Mouse (Mus musculus): ENCODE data around the gene Sars.

DNA sequence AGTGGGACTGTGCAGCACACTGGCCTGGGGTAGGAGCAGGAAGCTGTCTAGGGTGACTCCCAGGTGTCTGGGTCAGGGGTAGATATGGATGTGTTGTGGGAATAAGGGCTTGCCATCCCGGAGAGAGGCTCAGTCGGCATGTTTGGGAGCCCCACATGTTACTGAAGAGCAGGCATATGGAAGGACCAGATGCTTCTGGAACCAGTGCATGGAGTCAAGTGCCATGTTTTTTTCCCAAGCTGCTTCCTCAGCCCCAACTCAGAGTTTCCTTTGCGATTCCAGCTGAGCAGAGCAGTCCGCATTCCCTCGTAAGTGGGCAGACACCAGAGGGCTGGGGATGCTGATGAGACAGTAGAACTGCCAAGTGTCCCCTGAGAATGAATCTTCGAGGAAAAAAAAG lies 22.0 kb downstream of the Sars start:
- TF ChIP-seq CTCF (conservative IDR thresholded peaks at IDR 0.05 in 1 of 2, IDR thresholded peaks at IDR 0.05 in 1 of 2; ENCODE audit: low read depth in 2 of 2, low read length in 2 of 2) = no peak
- TF ChIP-seq TCF12 (IDR thresholded peaks at IDR 0.05; ENCODE audit: low read depth, low read length) = no peak
- TF ChIP-seq USF2 (conservative IDR thresholded peaks at IDR 0.05; ENCODE audit: low read depth, low read length) = no peak
- TF ChIP-seq POLR2AphosphoS2 (IDR thresholded peaks at IDR 0.05; ENCODE audit: low read depth, low read length) = no peak
- no peak for TF ChIP-seq POLR2A (IDR thresholded peaks at IDR 0.05; ENCODE audit: low read depth, low read length)
- no peak for TF ChIP-seq KAT2A (IDR thresholded peaks at IDR 0.05; ENCODE audit: insufficient replicate concordance, low read length)
- no peak for TF ChIP-seq ZC3H11A (IDR thresholded peaks at IDR 0.05; ENCODE audit: low read depth, low read length)
- TF ChIP-seq MAFK (IDR thresholded peaks at IDR 0.05; ENCODE audit: insufficient replicate concordance, low read length) = no peak
- no peak for TF ChIP-seq EP300 (IDR thresholded peaks at IDR 0.05; ENCODE audit: low read length)
- TF ChIP-seq E2F4 (IDR thresholded peaks at IDR 0.05; ENCODE audit: insufficient replicate concordance, low read depth, low read length) = no peak
- no peak for TF ChIP-seq MAZ (IDR thresholded peaks at IDR 0.05; ENCODE audit: low read depth, low read length)

All from CH12.LX (cell line).